Mouse (Mus musculus) hindlimb bud, embryonic 11.5 days (tissue): ENCODE data around the gene Rbfox3.
A peak's percentile ranks its signal among the peaks of the same experiment; 100 is the strongest.
"Not testable (repeated sequence)": the region's sequence is repeated elsewhere in the genome, so short reads cannot be mapped to it uniquely, and the experiment has no call there.

Source experiments
- DNase-seq: peaks from one replicate; pipeline ENCODE4 v3.0.0-alpha.2; 2012; ENCODE audit warnings: low read depth, low spot score; ENCODE audit errors: extremely low spot score

The Rbfox3 gene

DNA sequence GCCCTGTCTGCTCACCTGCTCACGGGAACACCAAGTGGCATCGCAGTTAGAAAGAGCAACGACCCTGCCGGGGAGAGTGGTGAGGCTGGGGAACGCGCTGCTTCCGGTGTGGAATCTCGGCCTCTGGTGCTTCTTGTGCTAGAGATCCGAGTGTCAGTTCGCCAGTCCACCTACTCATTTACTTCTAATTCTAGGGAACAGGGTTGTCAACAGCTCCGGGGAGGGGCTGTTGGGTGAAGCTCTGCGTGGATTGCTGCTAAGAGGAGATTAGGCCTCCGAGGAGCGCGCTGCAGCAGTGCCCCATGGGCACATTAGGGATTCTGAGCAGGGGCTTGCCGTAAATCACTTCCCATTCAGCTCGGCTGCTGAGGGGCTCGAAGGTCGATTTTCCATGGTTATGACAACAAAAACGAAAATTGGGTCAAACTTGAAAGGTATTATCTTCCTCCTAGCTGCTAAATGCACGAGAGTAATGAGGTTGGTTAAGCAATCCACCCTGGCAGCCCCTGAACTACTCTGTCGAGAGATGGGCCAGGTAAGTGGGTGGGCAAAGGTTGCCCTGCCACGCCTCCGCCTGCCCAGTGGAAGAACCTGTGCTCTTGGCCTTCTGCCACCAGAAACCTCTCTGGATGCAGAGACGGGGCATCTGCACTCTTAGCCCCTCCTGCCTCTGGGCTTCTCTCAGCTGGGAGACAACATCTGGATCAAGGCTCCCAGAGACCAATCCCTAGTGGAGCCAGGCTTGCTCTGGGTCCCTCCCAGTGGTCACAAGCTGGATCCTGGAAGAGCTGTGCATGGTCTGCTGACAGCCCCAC lies 85.9 kb downstream of the Rbfox3 start:
- DNase-seq, result no peak

DNA sequence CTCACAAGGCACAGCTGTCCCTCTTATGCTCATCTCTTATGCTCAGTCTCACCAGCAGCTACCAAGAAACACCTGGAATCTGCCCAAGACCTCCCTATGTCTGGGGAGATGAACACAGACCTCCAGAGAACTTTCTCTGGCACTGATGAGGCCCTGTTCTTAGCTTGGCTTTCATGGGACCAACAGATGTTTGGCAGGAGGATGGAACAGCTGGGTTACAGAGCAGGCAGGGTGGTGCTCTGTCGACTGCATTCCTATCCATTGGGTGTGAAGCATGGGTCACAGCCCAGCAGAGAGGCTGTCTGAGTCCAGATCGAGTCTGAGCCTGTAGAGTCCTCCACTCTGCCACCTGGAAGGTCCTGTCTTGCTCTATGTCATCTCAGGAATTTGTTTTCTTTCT lies 90.0 kb downstream of the Rbfox3 start:
- no peak for DNase-seq

DNA sequence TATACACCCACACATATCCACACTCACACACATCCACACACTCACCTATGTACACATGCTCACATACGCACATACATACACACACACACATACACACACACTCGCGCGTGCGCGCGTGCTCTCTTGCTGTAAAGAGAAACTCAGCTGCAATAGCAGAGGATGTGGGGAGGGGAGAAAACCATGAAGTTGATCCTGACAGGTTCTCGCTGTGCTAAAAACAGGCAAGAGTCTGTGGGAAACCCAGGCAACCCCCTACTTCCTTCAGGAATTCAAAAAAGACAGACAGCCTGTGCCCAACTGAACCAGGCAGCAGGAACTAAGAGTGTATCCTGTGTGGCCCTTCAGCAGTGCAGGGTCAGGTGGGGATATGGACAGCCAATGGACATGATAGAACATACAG lies 92.9 kb downstream of the Rbfox3 start:
- DNase-seq, result no peak

DNA sequence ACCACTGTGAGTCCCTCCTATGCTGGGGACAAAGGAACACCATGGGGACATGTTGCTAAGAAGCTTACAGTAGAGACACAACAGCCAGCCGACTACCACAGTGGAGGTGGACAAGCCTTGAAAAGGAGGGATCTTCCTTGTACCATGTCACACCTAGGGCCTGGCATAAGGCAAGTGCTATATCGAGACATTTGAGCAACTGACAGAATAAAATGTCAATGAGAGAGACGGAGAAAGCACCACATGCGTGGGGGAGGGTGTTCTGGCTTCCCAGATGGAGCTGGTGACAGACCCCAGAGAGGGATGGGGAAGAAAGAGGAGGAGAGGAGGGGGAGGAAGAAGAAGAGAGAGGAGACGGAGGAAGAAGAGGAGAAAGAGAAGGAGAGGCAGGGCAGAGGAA lies 96.3 kb downstream of the Rbfox3 start:
- no peak for DNase-seq

DNA sequence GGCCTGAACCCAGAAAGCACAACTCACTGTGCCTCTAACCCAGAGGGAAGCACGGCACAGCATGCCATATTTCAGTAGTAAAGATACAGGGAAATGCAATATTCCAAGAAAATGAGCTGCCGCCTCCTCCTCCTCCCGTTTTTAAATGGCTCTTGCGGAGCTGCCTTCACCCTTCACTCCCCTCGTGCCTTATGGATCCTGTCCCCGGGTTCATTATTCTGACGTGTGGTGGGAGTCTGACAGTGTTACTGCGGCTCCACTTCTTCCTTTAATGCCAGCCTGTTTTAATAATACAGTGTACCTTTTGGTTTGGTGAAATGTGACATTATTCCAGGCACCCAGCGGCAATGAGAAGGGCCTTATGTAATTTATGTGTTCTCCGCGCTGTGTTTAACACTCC lies 97.5 kb downstream of the Rbfox3 start:
- DNase-seq, result no peak

DNA sequence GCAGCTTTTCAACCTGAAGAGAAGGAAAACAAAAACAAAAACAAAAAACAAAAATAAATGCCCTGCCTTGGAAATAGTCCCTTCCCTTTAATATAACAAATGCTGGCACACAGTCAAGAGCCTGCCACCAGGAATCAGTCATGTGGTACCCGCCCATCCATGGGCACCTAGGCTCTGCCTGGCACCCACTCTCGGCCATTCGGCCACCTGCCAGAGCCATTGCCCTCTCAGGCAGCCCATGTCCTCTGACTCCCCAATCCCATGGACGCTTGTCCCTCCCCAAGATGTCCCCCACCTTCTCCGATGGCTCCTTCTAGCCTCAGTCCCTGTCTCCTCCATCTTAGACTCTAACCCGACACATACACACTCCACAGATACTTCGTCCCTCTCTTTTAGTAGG lies 100.0 kb downstream of the Rbfox3 start:
- DNase-seq, result no peak

DNA sequence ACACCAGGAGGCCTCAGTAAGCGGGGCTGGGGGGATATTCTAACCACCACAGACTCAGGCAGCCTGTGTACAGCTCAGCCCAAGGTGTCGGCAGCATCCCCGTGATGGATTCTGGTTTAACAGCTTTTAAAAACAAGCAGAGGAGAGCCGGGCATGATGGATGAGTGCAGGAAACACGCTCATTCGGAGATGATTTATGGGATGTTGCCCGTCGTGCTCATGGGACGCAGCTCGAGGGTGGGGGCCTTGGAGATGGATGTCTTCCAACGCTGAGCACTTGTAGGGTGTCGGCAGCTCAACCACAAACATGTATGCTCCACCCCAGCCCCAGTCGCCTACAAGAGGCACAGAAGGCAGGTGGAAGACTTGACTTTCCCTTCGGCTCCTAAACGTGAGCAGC lies 103.9 kb downstream of the Rbfox3 start:
- no peak for DNase-seq

DNA sequence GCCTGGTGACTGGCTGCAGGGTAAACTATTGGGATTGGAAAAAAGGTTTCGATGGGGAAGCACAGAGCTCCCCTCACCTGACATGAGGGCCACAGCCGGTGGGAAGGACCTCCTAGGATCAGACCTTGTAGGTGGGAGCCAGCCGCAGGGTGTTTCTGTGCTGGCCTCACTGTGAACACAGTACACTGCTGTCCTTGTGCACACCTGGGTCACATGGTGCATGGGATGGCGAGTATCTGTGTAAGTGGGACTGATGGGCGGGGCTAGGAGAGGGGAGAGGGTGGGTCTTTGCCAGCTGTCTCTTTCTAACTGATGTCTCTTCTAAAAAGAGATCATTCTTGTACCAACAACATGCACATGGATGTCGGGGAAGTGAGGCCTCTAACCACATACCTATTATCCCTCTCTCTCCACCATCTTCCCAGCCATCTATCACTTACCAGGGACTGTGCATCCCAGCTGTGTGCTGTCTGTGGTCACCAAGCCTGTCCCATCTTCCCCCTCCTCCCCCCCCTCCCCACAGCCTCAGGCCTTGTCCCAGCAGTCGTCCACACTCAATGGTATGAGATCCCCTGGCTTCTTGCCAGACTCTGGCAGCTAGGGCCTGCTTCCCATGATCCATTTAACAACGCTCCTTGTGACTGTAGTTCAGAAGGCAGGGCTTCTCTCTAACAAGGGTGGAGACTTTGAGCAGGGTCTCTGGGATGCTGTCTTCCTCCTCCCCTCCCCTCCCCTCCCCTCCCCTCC lies 116.4 kb downstream of the Rbfox3 start:
- DNase-seq, result no peak

DNA sequence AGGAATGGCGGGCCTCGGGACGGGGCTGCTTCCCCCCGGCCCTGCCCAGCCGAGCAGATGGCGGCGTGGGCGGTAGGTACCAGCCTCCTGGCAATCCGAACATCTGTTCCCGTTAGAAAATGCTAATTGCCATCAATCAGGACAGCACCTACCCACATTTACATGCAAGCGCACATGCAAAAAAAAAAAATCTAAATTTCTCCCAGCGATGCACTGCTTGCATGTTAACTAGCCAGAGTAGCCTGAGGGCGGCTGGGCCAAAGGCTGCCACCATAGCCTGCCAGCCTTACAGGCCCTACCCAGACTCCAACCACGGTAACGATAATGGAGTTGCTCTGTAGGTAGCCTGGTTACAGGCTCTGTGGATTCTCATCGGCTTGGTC lies 117.8 kb downstream of the Rbfox3 start:
- no peak for DNase-seq

DNA sequence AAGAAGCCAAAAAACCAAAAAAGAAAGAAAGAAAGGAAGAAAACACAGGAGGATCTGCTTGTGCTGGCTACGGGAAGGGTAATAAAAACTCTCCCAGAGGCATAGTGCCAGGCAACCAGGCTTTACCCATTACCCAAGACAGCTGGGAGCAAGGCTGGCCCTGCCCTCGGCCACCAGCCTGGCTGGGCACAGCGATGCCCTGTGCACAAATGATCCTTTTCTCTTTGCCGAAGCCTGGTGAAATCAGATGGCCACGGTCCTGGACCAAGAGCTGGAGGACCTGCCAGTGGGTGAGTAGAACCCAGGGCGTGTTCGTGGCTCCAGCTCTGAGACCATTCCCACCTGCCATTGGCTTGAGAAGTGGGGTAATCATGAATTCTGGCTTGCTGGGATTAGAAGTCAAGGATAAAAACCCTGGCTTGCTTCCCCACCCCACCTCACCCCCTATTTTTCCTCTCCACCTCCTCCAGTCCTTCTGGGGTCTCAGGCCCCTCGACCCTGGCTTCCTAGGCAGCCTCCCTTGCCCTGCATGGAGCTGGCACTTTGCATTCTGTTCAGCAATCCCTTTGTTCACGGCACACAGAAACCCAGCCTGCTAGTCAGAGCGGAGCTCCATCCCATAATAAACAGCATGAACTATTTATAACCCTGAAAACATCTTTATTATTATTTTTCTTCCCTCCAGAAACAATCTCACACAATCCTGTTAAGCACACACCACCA lies 118.3 kb downstream of the Rbfox3 start:
- DNase-seq, result no peak

DNA sequence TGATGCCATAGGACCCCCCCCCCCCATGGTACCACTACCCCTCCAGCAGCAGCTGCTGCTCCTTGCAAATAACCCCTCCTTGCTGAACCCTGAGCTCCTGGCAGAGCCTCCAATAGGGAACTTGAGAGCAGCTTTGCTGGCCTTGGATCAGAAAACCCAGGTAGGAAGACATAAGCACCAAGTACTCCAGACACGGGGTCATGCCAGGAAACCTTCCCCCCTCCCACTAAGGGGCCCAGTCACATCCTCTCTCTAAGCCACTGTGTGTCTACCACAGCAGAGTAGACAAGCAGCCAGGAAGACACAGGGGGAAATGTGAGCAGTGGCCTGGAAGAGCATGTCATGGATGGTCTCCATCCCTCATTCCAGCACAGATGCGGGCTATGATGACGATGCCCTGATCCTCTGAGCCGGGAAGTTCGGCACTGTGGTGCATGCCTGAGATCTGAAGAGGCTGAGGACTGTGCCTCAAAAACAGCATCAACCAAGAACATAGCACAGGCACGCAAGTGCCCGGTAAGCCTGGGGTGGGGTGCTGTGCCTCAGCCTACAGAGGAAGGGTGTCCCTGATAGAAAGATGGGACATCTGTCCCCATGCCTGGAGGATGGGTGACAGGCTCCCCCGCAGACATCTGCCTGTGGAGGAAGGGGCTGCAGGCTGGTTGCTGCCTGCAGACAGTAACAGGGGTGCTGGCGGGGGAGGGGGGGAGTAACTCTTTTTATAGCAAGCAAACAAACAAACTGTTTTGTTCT lies 119.1 kb downstream of the Rbfox3 start:
- DNase-seq, result no peak

DNA sequence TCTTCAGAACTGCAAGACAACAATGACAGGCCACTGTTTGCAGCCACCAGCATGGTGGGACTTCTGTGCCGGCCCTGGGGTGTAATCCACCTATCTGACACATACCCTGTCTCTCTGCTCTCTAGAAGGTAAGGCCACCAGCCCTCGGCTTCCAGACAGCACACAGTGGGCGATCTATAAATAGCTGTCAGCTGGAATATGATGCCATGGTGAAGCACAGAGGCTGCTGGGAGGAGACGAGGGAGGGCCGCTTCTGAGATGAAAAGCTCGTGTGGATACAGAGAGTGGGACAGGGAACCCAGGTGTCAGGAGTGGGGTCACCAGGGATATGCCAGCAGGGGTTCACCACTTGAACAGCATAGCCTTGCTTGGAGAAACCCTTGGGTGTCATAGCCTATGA lies 120.0 kb downstream of the Rbfox3 start:
- no peak for DNase-seq

DNA sequence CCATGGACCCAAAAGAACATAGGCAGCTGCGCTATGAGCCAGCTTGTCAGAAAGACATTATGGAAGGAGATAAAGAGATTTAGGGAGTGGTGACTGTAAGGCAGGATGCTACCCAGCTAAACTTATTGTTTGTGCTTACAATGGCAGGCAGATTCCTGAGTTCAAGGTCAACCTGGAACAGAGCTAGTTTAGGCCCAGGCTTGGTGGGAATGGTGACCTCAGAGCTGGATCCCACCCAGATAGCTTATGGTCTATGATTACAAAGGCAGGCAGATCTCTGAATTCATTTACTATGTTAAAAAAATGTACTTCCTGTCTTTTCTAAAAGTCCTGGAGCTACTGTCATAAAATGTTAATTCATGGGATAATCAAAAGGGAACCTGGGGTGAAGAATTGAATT lies 123.3 kb downstream of the Rbfox3 start:
- no peak for DNase-seq

DNA sequence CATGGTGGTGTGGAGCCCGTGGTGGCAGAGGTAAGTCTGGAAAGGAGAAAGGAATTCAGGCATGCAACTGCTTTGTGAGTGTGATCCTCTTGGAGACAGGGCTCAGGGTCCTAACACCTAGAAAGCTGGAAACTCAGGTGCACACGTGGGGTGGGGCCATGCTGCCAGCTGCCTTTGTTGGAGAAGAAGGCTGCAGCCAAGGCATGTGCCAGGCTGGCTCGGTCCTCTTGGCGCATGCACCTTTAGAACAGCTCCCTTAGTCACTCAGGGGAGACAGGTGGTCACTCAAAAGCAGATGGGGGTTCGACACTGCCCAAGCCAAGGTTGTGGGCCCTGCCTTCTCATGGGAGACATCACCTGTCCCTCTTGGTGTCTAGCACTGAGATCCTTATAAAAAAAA lies 128.7 kb downstream of the Rbfox3 start:
- no peak for DNase-seq

DNA sequence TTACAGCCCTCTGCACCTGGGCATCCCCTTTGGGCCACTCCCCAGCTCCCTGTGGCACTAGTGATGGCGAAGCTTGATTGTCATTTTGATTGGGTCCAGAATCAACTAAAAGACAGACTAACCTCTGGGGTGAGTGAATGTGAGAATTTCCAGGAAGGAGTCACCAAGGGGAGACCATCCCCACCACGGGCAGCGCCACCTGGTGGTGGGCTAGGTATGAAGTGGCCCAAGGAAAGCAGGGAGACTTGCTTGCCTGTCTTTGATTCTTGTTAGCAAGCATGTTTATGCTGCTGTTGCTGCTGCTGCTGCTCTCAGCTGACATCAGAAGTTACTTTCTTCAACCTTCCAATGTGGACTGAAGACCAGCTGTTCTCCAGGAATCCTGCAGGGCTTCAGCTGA lies 135.6 kb downstream of the Rbfox3 start:
- DNase-seq, result peak; percentile 6

DNA sequence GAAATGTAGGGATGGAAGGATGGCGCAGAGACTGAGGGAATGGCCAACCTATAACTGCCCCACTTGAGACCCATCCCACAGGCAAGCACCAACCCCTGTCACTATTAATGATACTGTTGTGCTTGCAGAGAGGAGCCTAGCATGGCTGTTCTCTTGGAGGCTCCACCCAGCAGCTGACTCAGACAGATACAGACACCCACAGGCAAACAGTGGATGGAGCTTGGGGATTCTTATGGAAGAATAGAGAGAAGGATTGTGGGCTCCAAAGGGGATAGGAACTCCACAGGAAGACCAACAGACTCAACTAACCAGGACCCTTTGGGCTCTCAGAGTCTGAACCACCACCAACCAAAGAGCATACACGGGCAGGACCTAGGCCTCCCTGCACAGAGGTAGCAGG lies 136.6 kb downstream of the Rbfox3 start:
- not testable (repeated sequence) for DNase-seq

DNA sequence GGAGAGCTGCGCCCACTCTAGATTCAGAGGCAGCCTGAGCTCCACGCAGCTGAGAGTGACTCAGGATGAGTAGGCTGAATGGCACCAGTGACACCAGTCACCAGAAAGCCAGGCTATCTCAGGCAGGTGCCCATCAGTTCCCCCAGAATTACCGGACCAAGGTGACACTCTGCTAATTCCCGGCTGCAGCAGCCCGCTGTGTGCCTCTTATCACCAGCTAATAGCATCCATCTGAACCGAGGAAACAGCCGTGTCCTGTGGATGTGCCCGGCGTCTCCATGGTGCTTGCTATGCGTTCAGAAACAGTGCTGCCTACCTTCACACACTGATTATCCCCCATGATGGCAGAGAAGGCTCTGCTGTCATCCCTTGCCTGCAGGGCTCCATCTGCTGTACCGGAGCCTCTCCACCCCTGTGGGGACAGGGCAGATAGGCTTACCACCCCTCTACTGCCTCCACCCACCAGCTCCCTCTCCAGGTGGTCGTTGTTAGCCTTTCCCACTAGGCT lies 138.3 kb downstream of the Rbfox3 start:
- DNase-seq, result no peak

DNA sequence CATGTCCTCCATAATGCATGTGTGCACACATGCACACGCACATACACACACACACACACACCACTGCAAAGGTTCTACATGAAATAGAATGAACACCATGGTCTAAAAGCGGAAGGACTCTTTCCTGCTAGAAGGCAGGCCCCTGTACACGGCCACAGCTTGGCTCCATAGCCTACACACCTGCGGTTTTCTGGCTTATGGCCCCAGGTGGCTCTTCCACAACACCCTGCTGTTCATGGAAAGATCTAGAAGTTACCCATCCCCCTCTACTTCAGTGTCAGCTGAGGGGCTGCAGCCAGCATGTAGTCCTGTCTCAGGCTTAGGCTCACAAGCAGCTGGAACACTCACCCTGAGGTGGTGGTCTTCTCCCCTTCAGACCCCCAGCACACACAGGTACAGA lies 140.0 kb downstream of the Rbfox3 start:
- no peak for DNase-seq

DNA sequence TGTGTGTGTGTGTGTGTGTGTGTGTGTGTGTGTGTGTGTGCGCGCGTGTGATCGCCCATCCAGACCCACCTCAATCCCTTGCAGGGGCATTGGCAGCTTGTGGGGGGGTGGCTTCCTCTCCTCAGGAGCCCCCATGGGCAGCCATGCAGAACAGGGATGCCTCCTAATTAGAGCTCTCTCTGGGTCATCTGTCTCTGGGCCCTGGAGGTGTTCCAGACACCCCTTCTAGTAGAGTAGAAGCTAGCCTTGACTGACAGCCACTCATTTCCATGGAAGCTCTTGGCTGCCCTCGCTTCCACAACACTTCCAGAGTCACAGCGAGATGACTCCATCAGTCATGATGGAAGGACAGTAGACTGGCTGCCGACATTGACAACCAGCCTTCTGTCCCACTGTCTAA lies 140.6 kb downstream of the Rbfox3 start:
- DNase-seq, result no peak

DNA sequence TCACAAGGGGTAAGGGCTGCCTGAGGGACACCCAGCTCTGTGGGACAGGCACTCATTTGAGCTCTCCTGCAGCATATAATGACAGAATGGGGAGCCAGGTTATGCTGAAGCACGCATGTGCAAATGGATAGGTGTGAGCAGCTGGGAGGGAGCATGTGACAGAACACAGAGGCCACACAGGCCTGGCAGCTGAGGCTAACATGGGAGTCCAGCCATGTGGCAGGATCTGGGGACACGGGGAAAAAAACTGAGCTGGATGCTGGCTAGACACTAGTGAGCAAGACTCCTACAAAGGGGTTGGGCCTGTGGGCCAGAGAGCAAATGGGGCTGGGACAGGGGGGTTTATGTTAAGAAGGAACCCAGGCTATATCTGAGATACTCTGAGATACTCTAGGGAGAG lies 141.9 kb downstream of the Rbfox3 start:
- no peak for DNase-seq

DNA sequence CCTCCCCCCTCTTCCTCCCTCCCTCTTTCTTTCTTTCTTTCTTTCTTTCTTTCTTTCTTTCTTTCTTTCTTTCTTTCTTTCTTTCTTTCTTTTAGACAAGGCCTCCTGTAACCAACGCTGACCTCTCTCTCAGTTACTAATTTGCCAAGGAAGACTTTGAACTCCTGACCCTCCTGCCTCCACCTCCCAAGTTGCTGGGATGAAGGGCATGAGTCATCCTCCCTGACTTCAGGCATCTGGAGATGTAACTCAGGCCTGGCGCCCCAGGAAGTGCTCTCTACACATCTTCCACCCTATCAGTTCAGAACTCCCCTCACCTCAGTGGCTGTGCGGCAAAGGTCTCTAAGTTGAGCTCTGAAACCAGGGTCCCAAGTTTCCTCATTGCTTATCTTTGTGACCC lies 143.0 kb downstream of the Rbfox3 start:
- no peak for DNase-seq
